Mouse (Mus musculus): ENCODE results near the gene Olfr874. TPM values are rescaled to one million over a fixed set of nuclear protein-coding genes. Genes with fewer than 3 reads are reported as not detected.
"Not testable (repeated sequence)": the region's sequence is repeated elsewhere in the genome, so short reads cannot be mapped to it uniquely, and the experiment has no call there.

Olfr874 gene
- polyA plus RNA-seq, 1 experiment from 2014 or later, result not detected

GRCm38 (mm10) chr9:37783394-37784387 is 38.8 kb downstream of the Olfr874 start:
- Histone ChIP-seq H3K4me3 (peak overlapping the region; percentile 30; the same call in 1 of the 2 replicates), H3K4me2 (replicated peaks) (peak overlapping the region; percentile 49)
- not testable (repeated sequence) for H3K36me3 ChIP-seq, H3K9me3 ChIP-seq, H3K9ac ChIP-seq, H3K4me1 ChIP-seq, H3K27me3 ChIP-seq, H3K27ac ChIP-seq
- ATAC-seq (ENCODE audit: insufficient number of reproducible peaks, insufficient read depth, low FRiP score, low TSS enrichment), result peak; percentile 69
- 51% methylated on average over 13 of the region's 15 CpGs for WGBS

- Histone ChIP-seq H3K9ac (no peak overlapping the region), H3K4me1 (peaks cover 6% of the 10 kb centered on the region; the same call in 1 of the 2 replicates), H3K27ac (no peak overlapping the region), H3K27me3 (no peaks in the 10 kb centered on the region), H3K4me2 (replicated peaks) (no peak overlapping the region), H3K9me3 (no peaks in the 10 kb centered on the region), H3K4me3 (no peak overlapping the region), H3K36me3 (no peaks in the 10 kb centered on the region)
- no peak for ATAC-seq (ENCODE audit: insufficient number of reproducible peaks, insufficient read depth, low FRiP score, low TSS enrichment)
- 78% methylated on average over 2 of the region's 2 CpGs for WGBS
These were observed 41.5 kb downstream of the Olfr874 start for GRCm38 (mm10) chr9:37786411-37786810.

Other genes with a start within 250 kb of the Olfr874 start
- gene Esam, start 217.0 kb upstream of the Olfr874 start, polyA plus RNA-seq (2016; fragmentation: Nextera tagmentation; extraction: Ambion mirVana), result 34.0 and 38.3 TPM in 2 replicates
- 1.0 and 1.1 TPM in 2 replicates for gene Vsig2, start 205.9 kb upstream of the Olfr874 start, polyA plus RNA-seq (2016; fragmentation: Nextera tagmentation; extraction: Ambion mirVana)
- 6.7 and 6.9 TPM in 2 replicates for gene Nrgn, start 192.2 kb upstream of the Olfr874 start, polyA plus RNA-seq (2016; fragmentation: Nextera tagmentation; extraction: Ambion mirVana)
- 7.3 and 7.8 TPM in 2 replicates for gene Siae, start 189.4 kb upstream of the Olfr874 start, polyA plus RNA-seq (2016; fragmentation: Nextera tagmentation; extraction: Ambion mirVana)
- gene Spa17, start 131.4 kb upstream of the Olfr874 start, polyA plus RNA-seq (2016; fragmentation: Nextera tagmentation; extraction: Ambion mirVana), result 8.3 and 10.0 TPM in 2 replicates
- 154 and 157 TPM in 2 replicates for gene Tbrg1, start 87.8 kb upstream of the Olfr874 start, polyA plus RNA-seq (2016; fragmentation: Nextera tagmentation; extraction: Ambion mirVana)
- 2.4 and 2.6 TPM in 2 replicates for gene Panx3, start 75.9 kb upstream of the Olfr874 start, polyA plus RNA-seq (2016; fragmentation: Nextera tagmentation; extraction: Ambion mirVana)
- gene Olfr160, start 28.9 kb upstream of the Olfr874 start, polyA plus RNA-seq (2016; fragmentation: Nextera tagmentation; extraction: Ambion mirVana), result not detected in 2 replicates
- not detected in 2 replicates for gene Olfr875, start 26.8 kb downstream of the Olfr874 start, polyA plus RNA-seq (2016; fragmentation: Nextera tagmentation; extraction: Ambion mirVana)
- not detected in 2 replicates for gene Olfr876, start 57.9 kb downstream of the Olfr874 start, polyA plus RNA-seq (2016; fragmentation: Nextera tagmentation; extraction: Ambion mirVana)
- not detected in 2 replicates for gene Olfr877, start 109.2 kb downstream of the Olfr874 start, polyA plus RNA-seq (2016; fragmentation: Nextera tagmentation; extraction: Ambion mirVana)
- not detected in 2 replicates for gene Olfr145, start 151.6 kb downstream of the Olfr874 start, polyA plus RNA-seq (2016; fragmentation: Nextera tagmentation; extraction: Ambion mirVana)
- not detected in 2 replicates for gene Olfr878, start 172.7 kb downstream of the Olfr874 start, polyA plus RNA-seq (2016; fragmentation: Nextera tagmentation; extraction: Ambion mirVana)
- gene Olfr881, start 246.7 kb downstream of the Olfr874 start, polyA plus RNA-seq (2016; fragmentation: Nextera tagmentation; extraction: Ambion mirVana), result not detected in 2 replicates